Mouse (Mus musculus): ENCODE data around the gene C1qa.

DNA sequence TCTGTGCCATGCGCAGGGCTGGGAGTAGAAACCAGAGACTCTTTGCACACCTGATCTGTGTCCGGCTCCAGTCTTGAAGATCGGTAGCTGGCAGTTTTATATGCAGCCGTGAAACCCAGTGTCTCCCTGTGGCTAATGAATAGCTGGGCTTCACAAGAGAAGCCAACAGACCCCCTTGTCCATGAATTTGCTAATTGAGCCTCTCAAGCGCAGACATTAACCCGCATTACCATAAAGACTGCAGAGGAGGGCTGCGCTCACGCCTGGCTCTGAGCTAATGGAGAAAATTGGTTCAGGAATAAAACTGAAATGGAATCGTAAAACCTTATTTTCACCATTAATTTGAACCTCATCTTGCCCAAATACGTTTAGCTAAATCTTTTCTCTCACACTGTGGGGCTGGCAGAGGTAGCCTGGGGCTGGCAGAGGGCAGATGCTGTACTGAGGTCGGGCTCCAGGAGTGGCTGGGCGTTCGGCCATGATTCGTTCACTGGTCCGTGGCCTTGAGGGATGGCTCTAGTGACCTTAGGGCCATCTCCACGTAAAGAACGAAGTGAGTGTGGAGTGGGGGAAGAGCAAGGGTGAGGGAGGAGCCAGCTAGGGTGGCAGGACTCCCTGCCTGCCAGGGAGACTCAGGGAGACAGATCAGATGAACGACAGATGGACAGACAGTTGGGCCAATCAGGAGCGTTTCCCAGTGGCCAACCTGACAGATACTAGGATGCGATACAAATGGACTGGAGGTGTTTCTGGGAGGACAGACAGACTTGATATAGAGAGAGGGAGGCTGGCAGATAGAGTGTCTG, 18.0 kb upstream of the C1qa start:
- no peak for TF ChIP-seq SMC3 (IDR thresholded peaks at IDR 0.05; ENCODE audit: low read depth, low read length)
- no peak for TF ChIP-seq MXI1 (IDR thresholded peaks at IDR 0.05; ENCODE audit: low read depth, low read length)
- no peak for TF ChIP-seq MAX (IDR thresholded peaks at IDR 0.05; ENCODE audit: low read length)
- TF ChIP-seq ZC3H11A (IDR thresholded peaks at IDR 0.05; ENCODE audit: low read depth, low read length) = no peak
